Mouse (Mus musculus) kidney, adult 18-20 months (tissue): Measurements from ENCODE around the gene Gna11.

Experiments used
- DNase-seq: peaks from one replicate; pipeline ENCODE4 v3.0.0; 2021

Gna11 gene

GRCm38 (mm10) chr10:81484441-81485059 is 60.4 kb downstream of the Gna11 start:
- no peak for DNase-seq

GRCm38 (mm10) chr10:81483983-81484382 is 61.0 kb downstream of the Gna11 start:
- DNase-seq = no peak

GRCm38 (mm10) chr10:81482533-81482889 is 62.5 kb downstream of the Gna11 start, which contains the start of gene Celf5:
TSS of gene Celf5 (minus strand) at chr10:81482709.
- DNase-seq = peak; percentile 72

GRCm38 (mm10) chr10:81481605-81482532 is 63.1 kb downstream of the Gna11 start:
- DNase-seq = no peak
